Mouse (Mus musculus): ENCODE data around the gene B430306N03Rik.

DNA sequence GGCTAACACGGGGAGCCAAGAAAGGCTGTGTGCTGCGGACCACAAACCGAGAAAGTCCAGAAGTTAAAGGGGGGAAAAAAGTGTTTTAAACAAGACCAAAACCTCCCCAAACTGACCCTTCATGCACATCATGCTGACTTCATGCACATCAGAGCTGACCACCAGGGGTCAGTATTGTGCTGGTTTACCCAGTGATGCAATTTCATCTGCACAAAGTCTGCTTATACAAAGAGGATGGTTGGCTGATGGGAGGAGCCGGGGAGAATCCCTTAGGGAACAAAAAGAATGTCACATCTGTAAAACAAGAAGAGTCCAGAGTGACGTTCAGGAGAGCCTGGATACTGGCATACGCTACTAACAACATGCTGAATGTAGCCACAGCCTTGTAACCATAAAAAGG is 41.1 kb upstream of the B430306N03Rik start:
- TF ChIP-seq CTCF (IDR thresholded peaks at IDR 0.05; ENCODE audit: low read depth), result peak; percentile 87
- no peak for TF ChIP-seq EP300 (IDR thresholded peaks at IDR 0.05; ENCODE audit: low read depth)

Measured in heart, postnatal 0 days (tissue).